ENCODE assay signal across 10 mouse cellular contexts in the genomic region with DNA sequence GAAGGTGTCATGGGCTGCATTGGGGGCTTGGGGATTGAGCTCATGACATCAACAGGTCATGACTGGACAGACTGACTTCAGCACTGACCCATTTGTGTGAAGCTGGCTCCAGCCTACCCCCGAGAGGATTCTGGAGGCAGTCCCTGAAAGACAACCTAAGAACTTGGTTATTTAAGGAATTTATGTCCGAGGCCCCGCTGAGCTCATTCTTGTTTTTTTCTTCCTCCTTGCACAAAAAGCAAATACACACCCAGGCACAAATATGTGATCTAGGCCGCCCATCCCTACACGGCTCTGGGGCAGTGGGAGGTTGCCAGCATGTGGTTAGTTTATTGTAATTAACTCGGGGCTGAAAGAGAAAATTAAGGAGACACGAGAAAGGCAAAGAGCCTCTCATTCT. TPM values are rescaled to one million over a fixed set of nuclear protein-coding genes. Genes with fewer than 3 reads are reported as not detected.
A peak's percentile ranks its signal among the peaks of the same experiment; 100 is the strongest.
DNase-seq lines count a peak whose midpoint lies in the region; ATAC-seq and TF ChIP-seq lines count a peak whose summit lies in the region.
"Had no signal": no experiment of that assay in that cellular context is flagged by ENCODE, and none has a peak within 500 bp of the region (broad histone marks: within the 10 kb centered on the region; RNA-seq: fewer than 3 reads in every experiment).

No protein-coding gene starts in this region.

- H3K9me3 ChIP-seq in hindbrain, embryonic 10.5 days: no peaks in the 10 kb centered on the region
- no peaks in the 10 kb centered on the region for H3K9me3 ChIP-seq in hindbrain, embryonic 12.5 days (replicated peaks)
- no peaks in the 10 kb centered on the region for H3K9me3 ChIP-seq in liver, postnatal 0 days (ENCODE audit: low read length)

- 39% methylated on average over 7 of the region's 7 CpGs for WGBS in hindbrain, embryonic 10.5 days
- WGBS in hindbrain, embryonic 12.5 days: 39% methylated on average over 7 of the region's 7 CpGs
- WGBS in liver, postnatal 0 days (ENCODE audit: insufficient replicate concordance): 51% methylated on average over 7 of the region's 7 CpGs

- ATAC-seq in hindbrain, embryonic 12.5 days (ENCODE audit: low FRiP score): no peak
- no peak for ATAC-seq in cerebellum, adult (ENCODE audit: insufficient number of reproducible peaks, low FRiP score, low TSS enrichment)
- ATAC-seq in liver, postnatal 0 days: no peak
- ATAC-seq: forebrain, postnatal 0 days had no signal

- no peak for TF ChIP-seq EP300 in liver, postnatal 0 days (IDR thresholded peaks at IDR 0.05; ENCODE audit: low read depth)

- no peaks in the 10 kb centered on the region for H3K27me3 ChIP-seq in hindbrain, embryonic 10.5 days (ENCODE audit: insufficient read depth, poor library complexity, severe bottlenecking)
- no peaks in the 10 kb centered on the region for H3K27me3 ChIP-seq in hindbrain, embryonic 12.5 days
- H3K27me3 ChIP-seq in liver, postnatal 0 days (ENCODE audit: insufficient read depth, low read length): no peaks in the 10 kb centered on the region
- H3K27me3 ChIP-seq: CH12.LX had no signal

- H3K4me2 ChIP-seq in hindbrain, embryonic 12.5 days (replicated peaks): no peak overlapping the region
- H3K4me2 ChIP-seq in liver, postnatal 0 days (ENCODE audit: low read depth, low read length): no peak overlapping the region

- H3K4me3 ChIP-seq in hindbrain, embryonic 10.5 days: no peak overlapping the region
- no peak overlapping the region for H3K4me3 ChIP-seq in hindbrain, embryonic 12.5 days
- no peak overlapping the region for H3K4me3 ChIP-seq in liver, postnatal 0 days (ENCODE audit: low read depth, low read length)

- peaks cover 10% of the 10 kb centered on the region for H3K4me1 ChIP-seq in hindbrain, embryonic 10.5 days (replicated peaks)
- H3K4me1 ChIP-seq in hindbrain, embryonic 12.5 days: no peaks in the 10 kb centered on the region
- no peaks in the 10 kb centered on the region; the same call in 1 of the 2 replicates for H3K4me1 ChIP-seq in liver, postnatal 0 days (ENCODE audit: insufficient read depth)

- peak; percentile 25 for DNase-seq in hindbrain, embryonic 10.5 days (ENCODE audit: low spot score)
- DNase-seq in embryo, embryonic 10 days (ENCODE audit: low spot score): peak; percentile 13
- DNase-seq in heart, postnatal 4 days: peak; percentile 25
- peak; percentile 27 to 49 for DNase-seq in lung, postnatal 4 days
- DNase-seq in liver, postnatal 0 days: no peak
- no peak for DNase-seq in adrenal gland, postnatal 10 days
- DNase-seq: forebrain, postnatal 0 days had no signal

- H3K27ac ChIP-seq in hindbrain, embryonic 10.5 days: peak overlapping the region; percentile 40; the same call in 1 of the 2 replicates
- H3K27ac ChIP-seq in hindbrain, embryonic 12.5 days: no peak overlapping the region
- H3K27ac ChIP-seq in liver, postnatal 0 days (ENCODE audit: low read depth): no peak overlapping the region

- TF ChIP-seq CTCF in liver, postnatal 0 days (IDR thresholded peaks at IDR 0.05; ENCODE audit: low read depth): no peak

- no peak overlapping the region for H3K9ac ChIP-seq in hindbrain, embryonic 12.5 days
- H3K9ac ChIP-seq in liver, postnatal 0 days (replicated peaks): no peak overlapping the region
- H3K9ac ChIP-seq: forebrain, postnatal 0 days had no signal

- H3K36me3 ChIP-seq in hindbrain, embryonic 10.5 days: no peaks in the 10 kb centered on the region
- H3K36me3 ChIP-seq in hindbrain, embryonic 12.5 days: no peaks in the 10 kb centered on the region
- H3K36me3 ChIP-seq in liver, postnatal 0 days (replicated peaks; ENCODE audit: insufficient read depth, low read length): no peaks in the 10 kb centered on the region

RNA-seq across cellular contexts. Expression of gene Anxa3, which starts 9.0 kb away (rescaled TPM):
- polyA plus RNA-seq in hindbrain, embryonic 10.5 days (2016; fragmentation: Nextera tagmentation; extraction: Ambion mirVana): 49.2 and 52.5 TPM in 2 replicates
- polyA plus RNA-seq in hindbrain, embryonic 12.5 days (2016; fragmentation: Nextera tagmentation; extraction: Ambion mirVana): 37.3 and 45.7 TPM in 2 replicates
- 10 to 100 TPM; 43.7 to 49.1 TPM for total RNA-seq in heart, postnatal 4 days (2021)
- polyA plus RNA-seq in liver, postnatal 0 days (2015; fragmentation: Nextera tagmentation; extraction: Ambion mirVana): 21.8 and 22.0 TPM in 2 replicates
- 10 to 100 TPM; 24.4 to 27.7 TPM for total RNA-seq in adrenal gland, postnatal 10 days (2021)

Comparison
In these comparisons a context has a peak if more than half of its experiments do, and no peak if none do; other contexts are left out.
1. DNase-seq: peak in hindbrain, embryonic 10.5 days (single experiment), embryo, embryonic 10 days (single experiment), heart, postnatal 4 days (single experiment) and lung, postnatal 4 days (2 of 2); none in liver, postnatal 0 days (single experiment) and adrenal gland, postnatal 10 days (single experiment).